Mouse (Mus musculus) T-helper 17 cell (primary cell): ENCODE data around the gene Ppa1.
"Not testable (repeated sequence)": the region's sequence is repeated elsewhere in the genome, so short reads cannot be mapped to it uniquely, and the experiment has no call there.

ENCODE experiments used
- in situ Hi-C, 2 experiments: fragments of 300-600 bp; cut with MboI, MseI; formaldehyde crosslinking; loops; 1 replicate in 1 of 2; 2 replicates in 1 of 2; pipeline ENCODE4 v1.15.1; 2025; ENCODE audit warnings: high pct_unique_total_duplicates in 2 of 2

Ppa1 gene

GRCm38 (mm10) chr10:61647790-61648736, at the start of gene Ppa1:
Ppa1 (plus strand) TSS chr10:61648552.
- in situ Hi-C loops = no loop called here

DNA sequence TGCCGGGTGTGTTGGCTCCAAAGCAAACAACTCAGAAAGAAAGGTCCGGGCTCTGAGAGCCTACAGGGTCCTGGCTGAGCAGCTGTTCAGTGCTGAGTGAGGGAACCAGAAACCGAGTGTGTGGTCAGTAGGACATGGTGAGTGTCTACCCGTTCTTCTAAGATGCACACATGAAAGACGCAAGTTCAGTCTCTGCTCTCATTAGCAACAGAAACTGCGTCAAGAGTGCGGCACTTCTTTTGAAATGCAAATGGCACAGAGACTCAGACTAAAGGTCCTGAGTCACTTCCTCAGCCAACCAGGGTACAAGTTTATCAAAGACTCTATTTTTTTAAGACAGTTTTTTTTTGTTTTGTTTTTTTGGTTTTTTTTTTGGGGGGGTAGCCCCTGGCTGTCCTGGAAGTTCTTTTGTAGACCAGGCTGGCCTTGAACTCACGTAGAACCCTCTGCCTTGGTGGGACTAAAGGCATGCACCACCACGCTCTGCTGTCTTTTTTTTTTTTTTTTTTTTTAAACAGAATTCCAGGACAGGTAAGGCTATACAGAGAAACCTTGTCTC, 48.7 kb upstream of the Ppa1 start:
- in situ Hi-C loops = loop anchor here (5.0 to 10.0 kb wide), 3 partner anchors 55 to 455 kb away; partner anchors contain the start of gene Sgpl1 (in 1 of the 2)

GRCm38 (mm10) chr10:61602283-61603033, 45.9 kb upstream of the Ppa1 start:
- in situ Hi-C loops = loop anchor here (5.0 to 10.0 kb wide), 3 partner anchors 52 to 458 kb away; partner anchors contain the start of gene Sgpl1 (in 1 of the 2)

DNA sequence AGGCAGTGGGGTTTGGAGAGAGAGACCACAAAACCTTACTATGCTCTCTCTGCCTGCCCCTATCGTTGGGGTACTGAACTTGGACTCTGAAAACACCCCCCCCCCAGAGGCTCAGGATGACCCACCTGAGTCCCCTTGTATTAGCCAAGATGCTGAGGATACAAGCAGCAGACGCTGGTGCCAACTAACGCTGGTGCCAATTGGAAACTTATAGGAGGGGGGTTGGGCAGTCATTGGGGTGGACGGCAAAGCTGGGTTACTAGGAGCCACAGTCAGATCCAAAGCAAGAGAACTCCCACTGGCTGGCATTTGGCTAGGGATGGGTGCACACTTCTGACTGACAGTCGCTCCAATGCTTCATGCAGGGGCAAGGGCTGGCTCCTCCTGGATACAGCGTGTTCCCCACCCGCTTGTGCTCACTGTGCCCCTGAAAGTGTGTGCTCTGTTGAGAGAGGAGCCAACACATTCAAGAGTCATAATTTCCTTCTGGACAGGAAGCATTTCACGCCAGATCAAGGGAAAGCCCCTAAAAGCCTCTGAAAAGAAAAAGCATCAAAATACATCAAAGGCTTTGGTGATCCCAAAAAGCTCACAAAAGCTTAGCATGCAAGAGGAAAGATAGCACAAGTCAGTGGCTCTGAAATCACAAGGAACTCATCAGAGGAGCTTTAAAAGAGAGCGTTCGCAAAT, 43.8 kb upstream of the Ppa1 start:
- in situ Hi-C loops = loop anchor here (5.0 to 10.0 kb wide), 4 partner anchors 50 to 460 kb away; partner anchors contain the start of gene Sgpl1 (in 1 of the 2)

GRCm38 (mm10) chr10:61605381-61605780, 43.0 kb upstream of the Ppa1 start:
- in situ Hi-C loops = loop anchor here (5.0 to 10.0 kb wide), 3 partner anchors 49 to 461 kb away; partner anchors contain the start of gene Sgpl1 (in 1 of the 2)

GRCm38 (mm10) chr10:61605851-61606250, 42.5 kb upstream of the Ppa1 start:
- in situ Hi-C loops = loop anchor here (5.0 to 10.0 kb wide), 3 partner anchors 49 to 461 kb away; partner anchors contain the start of gene Sgpl1 (in 1 of the 2)

DNA sequence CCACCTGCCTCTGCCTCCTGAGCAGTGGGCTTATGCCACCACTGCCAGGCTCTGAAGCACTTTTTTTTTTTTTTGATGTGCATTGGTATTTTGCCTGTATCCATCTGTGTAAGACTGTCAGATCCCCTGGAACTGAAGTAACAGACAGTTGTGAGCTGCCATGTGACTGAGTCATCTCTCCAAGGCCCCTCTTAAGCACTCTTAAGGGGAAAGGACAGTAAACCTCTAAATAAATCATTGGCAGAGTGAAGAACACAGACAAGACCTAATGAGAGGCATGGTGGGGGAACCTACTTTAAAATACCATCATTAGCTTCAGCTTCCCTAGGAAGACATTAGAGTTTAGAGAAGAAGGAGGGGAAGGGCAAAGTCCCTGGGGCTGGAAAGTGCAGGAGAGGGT, 40.1 kb upstream of the Ppa1 start:
- in situ Hi-C loops = loop anchor here (5.0 to 10.0 kb wide), 3 partner anchors 47 to 463 kb away; partner anchors contain the start of gene Sgpl1 (in 1 of the 2)

GRCm38 (mm10) chr10:61610650-61611235, 37.6 kb upstream of the Ppa1 start:
- in situ Hi-C loops = no loop called here

DNA sequence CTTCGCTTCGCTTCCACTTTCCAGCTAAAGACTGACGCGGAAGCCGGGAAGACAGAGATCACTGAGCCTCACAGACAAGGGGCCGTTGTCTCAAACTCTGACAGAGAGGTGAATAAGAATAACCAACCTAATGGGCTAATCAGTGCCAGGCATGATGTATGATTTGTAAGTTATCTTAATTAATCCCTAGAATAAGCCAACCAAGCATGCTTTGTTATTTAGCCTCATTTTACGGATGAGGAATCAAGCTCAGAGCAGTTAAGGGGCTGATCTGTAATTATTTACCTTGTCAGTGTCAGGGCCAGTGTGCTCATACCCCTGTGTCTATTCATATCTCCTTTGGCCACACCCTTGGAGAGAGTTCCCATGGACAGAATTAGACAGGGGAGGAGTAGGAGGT, 34.0 kb upstream of the Ppa1 start:
- in situ Hi-C loops = no loop called here

DNA sequence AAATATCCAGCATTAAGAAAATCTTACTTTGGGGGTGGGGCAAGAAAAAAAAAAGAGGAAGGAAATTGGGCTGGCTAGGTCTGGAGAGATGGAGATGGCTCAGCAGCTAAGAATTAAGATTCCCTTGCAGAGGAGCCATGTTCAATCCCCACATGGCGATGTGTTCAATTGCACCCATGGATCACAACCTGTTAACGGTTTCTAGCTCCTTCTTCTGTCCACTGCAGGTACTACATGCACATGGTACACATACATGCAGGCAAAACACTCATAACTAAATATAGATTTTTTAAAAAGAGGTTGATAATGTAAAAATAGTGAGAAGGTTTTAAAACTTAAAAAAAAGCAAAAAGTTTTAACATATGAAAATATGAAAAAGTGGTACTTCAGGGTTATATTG, 29.8 kb upstream of the Ppa1 start:
- in situ Hi-C loops = no loop called here

GRCm38 (mm10) chr10:61621681-61622080, 26.7 kb upstream of the Ppa1 start:
- in situ Hi-C loops = no loop called here

- in situ Hi-C loops = not testable (repeated sequence)
Observed at GRCm38 (mm10) chr10:61623874-61624273, 24.5 kb upstream of the Ppa1 start.

- in situ Hi-C loops = no loop called here
Observed at GRCm38 (mm10) chr10:61624771-61625170, 23.6 kb upstream of the Ppa1 start.

- in situ Hi-C loops = no loop called here
Observed at GRCm38 (mm10) chr10:61625381-61626257, 22.7 kb upstream of the Ppa1 start.

GRCm38 (mm10) chr10:61626551-61626950, 21.8 kb upstream of the Ppa1 start:
- in situ Hi-C loops = no loop called here

DNA sequence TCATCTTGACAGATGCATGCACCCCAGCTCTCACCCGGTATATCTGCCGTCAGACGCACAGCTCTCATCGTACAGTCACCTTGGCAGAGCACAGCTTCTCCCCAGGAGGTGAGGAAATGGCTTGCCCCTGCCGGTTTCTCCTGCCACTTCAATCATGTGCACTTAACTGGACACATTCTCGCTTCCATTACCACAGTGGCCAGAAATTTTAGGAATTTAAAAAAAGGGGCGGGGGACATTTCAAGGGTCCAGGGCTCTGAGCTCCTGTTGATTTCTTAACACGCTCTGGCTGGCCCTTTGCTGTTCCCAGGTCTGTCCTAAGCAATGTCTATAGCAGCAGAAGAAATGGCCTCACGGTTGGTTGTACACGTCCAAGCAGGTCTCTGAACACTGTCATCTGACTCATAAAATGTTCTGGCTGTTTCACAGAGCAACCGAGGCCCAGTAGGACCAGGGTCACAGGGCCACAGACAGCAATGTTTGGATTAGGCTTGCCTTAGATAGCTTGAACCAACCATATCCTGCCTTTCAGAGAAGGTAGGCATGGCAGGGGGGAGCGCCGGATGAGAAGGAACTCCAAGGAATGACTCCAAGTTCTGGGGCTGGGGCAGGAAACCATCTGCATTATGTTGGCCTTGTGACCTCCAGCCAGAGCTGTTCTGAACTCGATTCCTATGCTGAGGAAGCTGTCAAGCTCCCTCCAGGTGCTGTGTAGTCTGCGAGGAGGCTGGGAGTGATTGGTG, 21.0 kb upstream of the Ppa1 start:
- in situ Hi-C loops = no loop called here

- in situ Hi-C loops = no loop called here
Observed at GRCm38 (mm10) chr10:61627938-61628250, 20.5 kb upstream of the Ppa1 start.

- in situ Hi-C loops = no loop called here
Observed at GRCm38 (mm10) chr10:61632445-61632844, 15.9 kb upstream of the Ppa1 start.

- in situ Hi-C loops = no loop called here
Observed at GRCm38 (mm10) chr10:61637055-61637454, 11.3 kb upstream of the Ppa1 start.
